Mouse (Mus musculus): ENCODE measurements around the gene Zdhhc23. TPM values are rescaled to one million over a fixed set of nuclear protein-coding genes. Genes with fewer than 3 reads are reported as not detected.

Zdhhc23 gene
- polyA plus RNA-seq, 1 experiment = not detected

- TF ChIP-seq GATA1 (IDR thresholded peaks at IDR 0.05; ENCODE audit: low read length) = no peak
Measured at GRCm38 (mm10) chr16:43934856-43935255, 44.7 kb downstream of the Zdhhc23 start.

- no peak for TF ChIP-seq GATA1 (IDR thresholded peaks at IDR 0.05; ENCODE audit: low read length)
Measured at GRCm38 (mm10) chr16:43933041-43933440, 46.5 kb downstream of the Zdhhc23 start.

- no peak for TF ChIP-seq GATA1 (IDR thresholded peaks at IDR 0.05; ENCODE audit: low read length)
Measured at GRCm38 (mm10) chr16:43932319-43932718, 47.3 kb downstream of the Zdhhc23 start.

- no peak for TF ChIP-seq GATA1 (IDR thresholded peaks at IDR 0.05; ENCODE audit: low read length)
Measured at GRCm38 (mm10) chr16:43931502-43931901, 48.1 kb downstream of the Zdhhc23 start.

GRCm38 (mm10) chr16:43930577-43930976 is 49.0 kb downstream of the Zdhhc23 start:
- no peak for TF ChIP-seq GATA1 (IDR thresholded peaks at IDR 0.05; ENCODE audit: low read length)

GRCm38 (mm10) chr16:43926341-43926859 is 53.2 kb downstream of the Zdhhc23 start, which contains the start of gene Qtrt2:
TSS of gene Qtrt2 (minus strand) at chr16:43926809.
- no peak for TF ChIP-seq GATA1 (IDR thresholded peaks at IDR 0.05; ENCODE audit: low read length)

- no peak for TF ChIP-seq GATA1 (IDR thresholded peaks at IDR 0.05; ENCODE audit: low read length)
Measured at GRCm38 (mm10) chr16:43925846-43926245, 53.7 kb downstream of the Zdhhc23 start.

GRCm38 (mm10) chr16:43925001-43925558 is 54.5 kb downstream of the Zdhhc23 start:
- no peak for TF ChIP-seq GATA1 (IDR thresholded peaks at IDR 0.05; ENCODE audit: low read length)

GRCm38 (mm10) chr16:43922630-43923029 is 57.0 kb downstream of the Zdhhc23 start:
- no peak for TF ChIP-seq GATA1 (IDR thresholded peaks at IDR 0.05; ENCODE audit: low read length)

- no peak for TF ChIP-seq GATA1 (IDR thresholded peaks at IDR 0.05; ENCODE audit: low read length)
Measured at GRCm38 (mm10) chr16:43922024-43922423, 57.6 kb downstream of the Zdhhc23 start.

GRCm38 (mm10) chr16:43918867-43919266 is 60.7 kb downstream of the Zdhhc23 start:
- no peak for TF ChIP-seq GATA1 (IDR thresholded peaks at IDR 0.05; ENCODE audit: low read length)

Other genes with a start within 250 kb of the Zdhhc23 start
- gene Drd3, start 225.8 kb downstream of the Zdhhc23 start, polyA plus RNA-seq (2012) = not detected in 2 replicates
- 2.0 and 2.3 TPM in 2 replicates for gene Ccdc191, start 90.0 kb downstream of the Zdhhc23 start, polyA plus RNA-seq (2012)
- 1.2 and 7.4 TPM in 2 replicates for gene Qtrt2, start 53.0 kb downstream of the Zdhhc23 start, polyA plus RNA-seq (2012)
- gene Gramd1c, start 83.6 kb upstream of the Zdhhc23 start, polyA plus RNA-seq (2012) = 0.06 and 0.28 TPM in 2 replicates
- 1.7 and 4.1 TPM in 2 replicates for gene Atp6v1a, start 159.9 kb upstream of the Zdhhc23 start, polyA plus RNA-seq (2012)
- gene Naa50, start 160.0 kb upstream of the Zdhhc23 start, polyA plus RNA-seq (2012) = 47.5 and 62.7 TPM in 2 replicates
- 4.2 and 6.2 TPM in 2 replicates for gene Usf3, start 193.5 kb upstream of the Zdhhc23 start, polyA plus RNA-seq (2012)

Data from G1E-ER4 (cell line).